Mouse (Mus musculus) telencephalon, adult 2 months (tissue): ENCODE measurements around the gene Map1b.

Experiments used
- DNase-seq: peaks from one replicate; pipeline ENCODE4 v3.0.0-alpha.2; 2011; ENCODE audit warnings: low read depth, low spot score

Gene Map1b

DNA sequence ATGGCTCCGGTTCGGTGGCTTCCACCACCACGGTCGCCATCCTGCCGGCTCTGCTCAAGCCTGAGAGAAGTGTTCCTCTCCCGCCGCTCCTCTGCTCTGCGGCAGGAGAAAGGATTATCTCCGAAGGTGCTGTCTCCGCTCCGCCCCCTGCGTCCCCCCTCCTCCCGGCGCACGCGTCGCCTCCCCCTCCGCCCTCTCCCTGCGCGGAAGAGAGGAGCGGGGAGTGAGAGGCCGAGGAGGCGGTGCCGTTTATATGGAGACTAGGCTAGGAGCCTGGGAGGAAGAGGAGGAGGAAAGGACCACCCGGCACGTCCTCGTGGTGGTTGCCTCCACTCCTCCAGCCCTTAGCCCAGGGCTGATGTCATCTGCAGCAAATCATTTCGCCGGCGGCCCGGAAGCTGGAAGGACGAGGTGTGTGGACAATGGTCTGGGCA lies at the start of gene Map1b:
TSS of gene Map1b (minus strand) at position 93 of the 434 bp plus-strand sequence.
- DNase-seq: peak; percentile 76

DNA sequence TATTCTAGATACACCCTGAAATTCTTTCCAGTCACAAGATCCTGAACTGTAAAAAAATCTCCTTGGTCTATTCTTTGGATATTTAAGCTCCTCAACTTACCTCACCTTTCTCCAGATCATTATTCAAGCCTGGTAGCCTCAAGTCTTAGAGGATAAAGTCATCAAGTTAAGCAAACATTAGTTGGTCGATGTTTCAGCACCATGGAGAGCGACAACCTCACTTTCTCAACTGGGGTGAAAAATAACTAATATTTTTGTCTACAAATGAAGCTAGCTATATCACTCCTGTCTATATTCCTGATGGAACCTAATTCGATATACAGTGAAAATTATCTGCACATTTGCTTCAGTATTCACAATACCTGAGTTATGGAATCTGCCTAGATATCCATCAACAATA lies 48.0 kb upstream of the Map1b start:
- DNase-seq: no peak

DNA sequence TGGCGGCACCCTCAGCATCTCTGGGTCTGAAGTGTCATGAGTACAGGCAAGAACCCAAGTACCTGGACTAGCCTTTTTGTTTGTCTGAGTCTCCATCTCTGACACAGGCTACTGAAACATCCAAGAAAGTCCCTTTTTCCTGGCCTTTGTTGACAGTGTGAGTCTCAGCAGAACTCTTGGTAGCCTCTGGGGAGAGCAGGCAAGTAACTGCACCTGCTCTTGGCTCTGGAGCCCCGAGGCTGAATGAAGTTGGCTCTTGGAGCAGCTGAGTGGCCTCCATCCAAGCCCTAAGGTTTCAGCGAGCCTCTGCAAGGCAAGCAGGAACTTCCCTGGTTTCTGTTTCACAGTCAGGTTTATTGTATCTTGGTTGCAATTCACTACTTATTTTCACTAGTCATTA lies 46.7 kb upstream of the Map1b start:
- DNase-seq: no peak

DNA sequence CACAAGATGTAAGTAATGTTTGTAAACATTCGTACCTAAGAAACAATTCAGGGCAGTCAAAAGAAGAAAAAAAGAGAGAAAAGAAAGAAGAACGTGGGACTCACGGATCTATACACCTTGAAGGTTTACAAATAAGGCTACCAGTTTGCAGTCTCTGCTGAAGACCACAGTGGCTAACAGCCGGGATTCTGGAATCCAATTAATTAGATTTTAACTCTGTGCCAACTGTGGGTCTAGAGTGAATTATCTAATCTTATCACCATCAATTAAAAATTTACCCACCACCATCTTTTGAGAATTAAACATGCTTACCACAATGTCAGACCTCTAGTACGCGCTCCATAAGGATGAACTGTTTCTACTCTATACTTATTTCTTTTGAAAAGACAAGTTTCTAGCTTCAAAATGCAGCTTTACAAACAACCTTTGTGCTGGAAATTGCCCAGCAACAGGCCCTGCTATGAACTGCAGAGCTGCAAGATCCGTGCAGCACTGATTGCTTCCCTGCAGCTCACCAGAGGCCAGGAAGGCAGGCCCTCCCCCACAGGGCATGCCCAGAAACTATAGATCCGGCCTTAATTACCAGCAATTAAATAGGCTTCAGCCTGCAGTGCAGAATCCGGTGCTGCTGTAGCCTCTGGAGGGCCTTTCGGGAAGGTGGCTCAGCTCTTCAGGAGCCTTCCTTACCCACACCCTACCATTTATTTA lies 45.7 kb upstream of the Map1b start:
- no peak for DNase-seq

DNA sequence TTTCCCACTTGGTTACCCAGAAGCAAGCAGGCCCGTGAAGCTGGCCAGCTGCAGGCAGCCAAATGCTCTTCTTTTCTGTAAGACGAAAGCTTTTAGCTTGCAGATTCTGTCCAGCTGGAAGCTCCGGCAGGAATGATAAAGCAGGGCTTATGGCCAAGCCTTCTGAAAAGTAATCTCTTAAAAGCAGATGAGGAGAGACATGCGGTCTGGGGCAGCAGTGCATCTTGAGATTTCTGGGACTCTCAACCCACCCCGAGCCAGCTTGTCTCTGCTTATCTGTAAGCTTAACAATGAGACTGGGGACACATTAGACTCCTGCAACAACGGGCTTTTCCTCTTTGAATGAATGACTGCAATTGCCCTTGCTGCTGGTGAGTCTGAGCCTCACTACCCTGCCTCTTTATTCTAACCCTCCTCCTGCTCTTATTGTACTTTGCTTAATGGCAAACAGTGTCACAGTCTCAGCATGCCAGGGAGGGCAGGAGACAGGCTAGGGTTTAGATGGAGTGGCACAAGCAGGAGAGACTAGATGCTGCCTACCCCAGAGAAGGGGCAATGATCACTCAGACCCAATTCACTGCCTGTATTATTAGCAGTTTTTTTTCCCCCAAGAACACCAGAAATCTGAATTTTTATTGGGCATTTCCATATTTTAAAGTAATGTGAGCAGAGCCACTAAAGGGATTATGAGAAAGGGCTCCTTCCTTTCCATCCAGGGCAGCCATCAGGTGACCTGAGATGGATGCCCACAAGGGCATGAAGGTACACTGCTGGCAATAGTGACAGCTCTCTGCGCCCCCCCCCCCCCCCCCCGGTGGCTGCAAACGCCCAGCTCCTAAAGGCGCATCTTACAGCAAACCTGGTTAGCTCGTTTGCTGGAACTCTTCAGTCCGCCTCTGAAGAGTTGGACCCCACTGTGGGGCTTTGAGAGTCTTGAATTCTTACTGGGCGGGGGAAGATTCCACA lies 44.6 kb upstream of the Map1b start:
- no peak for DNase-seq

DNA sequence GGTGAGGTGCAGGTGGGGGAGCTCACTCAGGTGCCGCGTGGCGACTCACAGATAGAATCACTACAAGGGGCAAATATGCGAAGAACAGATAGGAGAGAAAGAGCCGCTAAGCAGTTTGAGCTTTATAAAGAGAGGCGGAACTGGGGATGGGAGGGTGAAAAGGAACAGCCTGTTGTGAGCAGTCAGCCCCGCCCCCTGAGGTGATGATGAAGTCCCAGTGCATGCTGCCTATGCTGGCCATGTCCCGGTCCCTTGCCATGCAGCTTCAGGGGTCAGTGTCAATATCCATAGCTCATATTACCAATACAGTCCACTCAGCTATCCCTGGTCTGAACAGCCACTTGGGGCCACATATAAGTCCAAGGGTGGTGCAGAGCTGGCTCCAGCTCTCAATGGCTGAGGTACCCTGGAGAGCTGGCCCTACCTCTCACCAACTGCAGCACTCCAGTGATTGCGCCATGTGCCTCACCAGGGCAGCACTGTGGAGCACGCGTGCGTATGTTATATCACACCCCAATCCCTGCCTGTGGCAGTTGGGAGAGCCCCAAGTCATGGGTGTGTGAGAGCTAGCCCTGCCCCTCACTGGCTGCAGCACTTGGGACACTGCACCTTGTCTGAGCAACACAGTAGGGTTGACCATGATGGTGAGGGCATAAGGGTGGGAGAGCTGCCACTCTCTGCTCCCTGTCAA lies 42.0 kb upstream of the Map1b start:
- no peak for DNase-seq

DNA sequence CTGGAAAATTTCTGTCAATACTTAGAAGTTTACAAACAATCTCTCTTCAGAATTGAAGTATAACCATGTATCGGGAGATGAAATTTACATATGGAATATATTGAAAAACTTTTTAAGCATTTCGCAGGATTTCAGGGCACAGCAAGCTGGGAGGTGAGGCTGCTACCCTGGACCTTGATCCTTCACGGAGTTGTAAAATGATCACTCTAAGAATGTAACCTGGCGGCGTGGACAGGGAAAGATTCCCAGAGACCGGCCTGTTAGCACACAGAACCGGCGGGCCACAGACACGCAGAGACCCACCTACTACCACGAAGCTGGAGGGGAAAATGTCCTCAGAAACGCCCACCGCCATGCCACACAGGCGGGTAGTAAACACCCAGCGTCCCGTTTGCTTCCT lies 41.5 kb upstream of the Map1b start:
- no peak for DNase-seq

DNA sequence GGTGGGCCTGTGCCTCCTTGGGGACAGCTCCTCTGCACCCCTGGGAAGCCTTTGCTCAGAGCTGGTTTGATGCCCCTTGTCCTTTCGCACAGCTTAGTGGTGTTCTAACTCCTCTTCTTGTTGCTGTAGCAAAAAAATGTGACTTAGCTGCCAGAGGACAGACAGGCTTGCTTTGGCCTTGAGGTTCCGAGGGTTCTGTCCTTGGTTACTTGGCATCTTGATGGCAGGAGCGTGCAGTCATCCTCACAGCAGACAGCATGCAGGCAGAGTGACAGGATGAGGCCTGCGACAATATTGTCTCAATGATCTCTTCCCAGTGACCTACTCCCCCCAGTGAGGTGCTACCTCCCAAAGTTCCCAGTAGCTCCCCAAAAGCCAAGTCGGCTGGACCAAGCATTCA lies 41.0 kb upstream of the Map1b start:
- DNase-seq: no peak

DNA sequence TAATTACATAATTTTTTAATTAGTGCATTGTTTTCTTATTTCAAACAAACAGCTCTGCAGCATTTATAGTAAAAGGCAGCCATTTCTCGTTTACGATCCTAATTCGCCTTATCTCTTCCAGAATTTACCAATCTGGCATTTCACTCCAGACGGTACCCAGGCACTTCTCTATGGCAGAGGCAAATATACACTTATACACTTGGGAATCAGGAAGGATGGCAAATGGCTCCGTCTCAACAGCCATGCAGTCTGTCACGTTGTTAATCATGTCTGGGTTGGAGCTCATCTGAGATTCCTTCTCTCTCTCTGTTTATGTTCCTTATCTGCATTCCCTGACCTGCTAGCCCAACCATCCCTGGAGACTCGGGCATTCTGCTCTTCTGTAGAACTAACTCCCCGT lies 38.6 kb upstream of the Map1b start:
- no peak for DNase-seq

DNA sequence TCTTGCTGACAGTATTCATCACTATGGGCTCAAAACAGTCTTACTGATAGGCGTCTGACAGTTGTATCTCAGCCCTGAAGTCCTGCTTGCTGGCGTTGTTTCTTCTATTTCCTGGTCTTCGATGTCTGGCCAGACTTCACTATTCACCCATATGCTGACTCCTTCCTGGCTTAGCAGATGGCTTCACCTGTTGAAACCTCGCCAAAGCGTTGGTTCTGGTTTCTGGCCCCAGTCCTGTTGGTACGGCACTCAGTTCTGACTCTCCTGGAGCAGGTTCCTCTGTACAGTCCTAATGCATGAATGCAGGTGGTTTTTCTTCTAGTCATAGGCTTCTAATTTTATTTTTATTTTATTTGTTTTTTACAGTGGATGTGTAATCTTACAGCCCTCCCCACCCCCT lies 38.1 kb upstream of the Map1b start:
- DNase-seq: no peak

DNA sequence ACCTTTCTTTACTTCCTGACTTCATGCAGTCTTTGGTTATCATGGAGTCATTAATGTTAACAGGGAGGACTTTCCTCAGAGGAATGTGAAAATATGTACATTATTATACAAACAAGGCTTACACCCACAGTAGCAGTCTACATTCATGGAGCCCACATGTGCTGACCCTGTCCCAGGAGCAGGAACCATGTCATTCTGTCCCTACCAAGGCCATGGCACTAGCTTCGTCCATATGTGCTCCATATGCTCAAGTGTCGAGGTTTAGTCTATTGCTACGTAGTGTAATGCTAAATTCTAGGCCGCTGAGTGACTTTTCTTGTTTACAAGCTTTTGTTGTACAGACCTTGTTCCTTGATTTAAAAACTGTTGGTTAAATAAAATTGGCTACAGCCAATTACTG lies 36.0 kb upstream of the Map1b start:
- no peak for DNase-seq

DNA sequence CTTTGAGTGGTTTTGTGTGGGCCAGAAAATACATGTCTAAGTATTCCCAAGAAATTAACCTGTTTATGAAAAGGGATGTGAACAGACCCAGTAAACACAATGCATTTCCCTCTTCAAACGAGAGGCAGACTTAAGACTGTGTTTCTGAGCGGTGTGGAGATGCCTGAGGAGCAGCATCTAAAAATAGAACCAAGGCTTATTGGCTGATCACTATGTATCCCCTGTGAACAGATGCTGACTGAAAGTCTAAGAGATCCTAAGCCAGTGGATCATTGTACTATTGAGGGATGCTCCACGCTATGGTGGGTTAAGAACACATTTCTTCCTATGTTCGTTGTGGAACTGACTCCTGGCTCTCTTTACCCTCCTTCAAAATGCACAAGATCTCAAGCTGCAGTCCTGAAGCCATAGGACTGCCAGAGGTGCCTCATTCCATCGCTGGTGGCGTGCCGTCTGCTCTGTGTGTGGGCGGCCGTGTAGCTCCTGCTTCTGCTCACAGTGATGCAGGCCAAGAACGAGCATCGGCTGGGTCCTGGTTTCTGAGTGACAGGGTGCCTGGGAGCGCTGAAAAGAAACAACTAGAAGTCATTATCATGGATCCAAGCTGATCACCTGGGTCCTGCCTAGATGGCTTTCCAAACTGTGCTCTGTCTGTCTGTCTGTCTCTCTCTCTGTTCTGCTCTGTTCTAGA lies 34.5 kb upstream of the Map1b start:
- no peak for DNase-seq

DNA sequence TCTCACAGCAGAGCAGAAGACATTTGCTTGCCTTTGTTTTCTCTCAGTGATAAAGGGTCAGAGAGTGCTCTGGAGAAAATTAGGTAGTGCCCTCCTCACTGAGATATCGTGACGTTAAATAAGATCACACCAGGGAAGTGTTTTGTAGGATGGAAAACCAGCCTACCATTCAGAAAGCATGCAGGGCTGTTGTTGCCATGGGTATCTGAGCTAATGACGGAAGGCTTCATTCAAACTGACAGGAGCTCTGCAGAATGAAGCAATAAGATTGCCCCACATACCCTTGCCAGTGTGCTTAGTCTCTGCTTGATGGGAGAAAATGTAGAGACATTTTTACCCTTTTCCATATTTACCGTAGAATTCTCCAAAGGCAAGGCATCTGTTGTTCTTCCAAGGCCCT lies 33.7 kb upstream of the Map1b start:
- no peak for DNase-seq

DNA sequence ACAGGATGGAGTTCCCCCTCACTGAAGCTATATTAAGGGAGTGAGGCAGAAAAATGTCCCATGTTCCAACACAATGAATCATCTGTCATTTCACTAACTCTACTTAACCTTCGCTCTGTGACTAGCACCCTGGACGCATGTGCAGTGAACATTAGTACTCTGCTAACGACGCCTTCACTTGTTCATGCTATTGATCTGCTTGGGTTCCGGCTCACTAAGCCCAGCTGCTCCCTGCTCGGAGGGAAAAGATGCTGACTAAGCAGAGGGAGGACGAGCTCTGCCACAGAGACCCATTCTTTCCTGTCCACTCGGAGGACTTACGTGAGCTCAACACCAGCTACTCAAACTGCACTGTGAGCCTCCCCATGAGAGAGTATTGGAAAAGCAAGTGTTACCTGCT lies 33.2 kb upstream of the Map1b start:
- DNase-seq: no peak

DNA sequence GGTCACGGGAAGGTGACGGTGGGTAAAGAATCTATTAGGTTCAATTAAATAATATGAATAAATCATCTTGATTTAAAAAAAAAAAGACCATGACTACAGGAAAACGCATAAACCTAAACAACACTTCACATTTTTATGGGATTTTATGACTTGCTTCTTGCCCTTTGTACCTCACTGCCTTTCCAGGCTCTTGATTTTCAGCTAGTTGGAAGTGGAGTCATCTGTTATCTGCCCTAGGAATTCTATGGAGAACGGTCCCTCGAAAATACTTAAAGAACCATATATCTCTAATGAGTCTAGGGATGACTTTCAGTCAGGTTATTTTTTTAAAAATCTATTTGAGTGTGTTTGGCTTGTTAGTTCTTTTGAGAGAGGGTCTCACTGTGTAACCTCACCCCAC lies 30.5 kb upstream of the Map1b start:
- no peak for DNase-seq

DNA sequence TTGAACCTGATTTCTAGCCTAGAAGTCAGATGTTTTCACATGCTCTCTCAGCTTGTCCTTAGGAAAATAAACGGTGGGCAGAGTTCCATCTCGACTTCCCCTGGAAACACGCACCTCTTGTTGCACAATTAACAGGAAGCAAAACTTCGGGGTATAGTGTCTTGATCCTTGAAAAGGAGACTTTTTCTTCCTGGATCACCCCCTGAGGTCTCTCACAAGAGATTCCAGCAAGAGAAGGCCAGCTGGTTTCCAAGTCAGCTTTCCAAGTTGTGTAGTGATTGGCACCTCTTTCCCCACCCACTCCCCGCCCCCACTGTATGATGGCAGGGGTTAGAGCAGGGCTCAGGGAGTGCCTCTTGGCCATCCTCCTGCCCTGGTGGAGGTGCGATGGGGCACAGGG lies 28.9 kb upstream of the Map1b start:
- no peak for DNase-seq

DNA sequence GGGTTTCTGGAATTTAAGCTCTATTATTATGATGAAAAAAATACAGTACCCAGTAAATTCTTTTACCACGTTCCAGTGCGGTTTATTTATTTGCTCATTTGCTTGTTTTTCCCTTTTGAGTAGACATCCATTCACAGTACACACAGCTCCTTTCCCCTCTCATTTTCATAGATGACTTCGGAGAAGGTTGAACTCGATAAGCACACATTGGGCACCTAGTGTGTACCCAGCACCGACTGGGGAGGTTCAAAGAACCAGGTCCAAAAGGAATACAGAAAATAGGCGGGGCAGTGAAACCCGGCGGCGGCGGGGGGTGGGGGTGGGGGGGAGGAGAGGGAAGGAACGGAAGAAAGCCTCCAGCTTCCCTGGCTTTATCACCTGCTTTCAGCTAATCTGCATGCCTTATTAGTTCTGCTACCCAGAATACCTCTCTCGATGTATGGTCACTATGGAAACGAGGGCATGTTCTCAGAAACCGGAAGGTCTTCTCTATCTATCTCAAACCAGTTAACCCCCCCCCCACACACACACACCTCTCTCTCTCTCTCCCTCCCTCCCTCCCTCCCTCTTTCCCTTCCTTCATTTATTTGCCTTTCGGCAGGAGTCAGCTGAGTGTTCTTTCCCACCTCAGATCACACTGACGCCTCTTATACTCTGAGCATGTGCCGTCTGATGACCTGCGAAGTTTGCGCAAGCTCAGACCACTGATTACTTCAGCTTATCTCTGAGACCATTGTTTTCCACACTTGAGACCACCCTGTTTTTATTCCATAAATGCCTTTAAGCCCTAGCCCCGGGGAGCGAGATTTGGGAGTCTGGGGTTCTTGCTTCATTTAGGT lies 25.3 kb upstream of the Map1b start:
- no peak for DNase-seq

DNA sequence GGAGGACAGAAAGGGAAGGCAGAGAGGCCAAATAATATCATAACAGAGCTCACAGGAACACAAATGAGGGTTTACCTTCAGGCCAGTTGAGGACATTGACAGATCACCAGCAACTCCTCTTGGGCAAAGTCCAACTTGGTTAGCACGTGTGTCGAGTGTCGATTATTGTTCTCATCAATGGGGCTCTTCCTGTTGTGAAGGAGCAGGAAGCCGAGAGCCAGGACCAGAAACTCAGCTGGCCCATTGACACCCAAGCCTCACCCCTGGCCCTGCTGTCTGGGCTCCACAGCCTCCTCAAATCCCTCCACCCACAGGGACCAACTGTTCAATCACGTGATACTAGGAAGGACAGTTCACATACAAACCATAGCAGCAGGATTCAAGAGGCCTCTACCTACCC lies 22.9 kb upstream of the Map1b start:
- no peak for DNase-seq

DNA sequence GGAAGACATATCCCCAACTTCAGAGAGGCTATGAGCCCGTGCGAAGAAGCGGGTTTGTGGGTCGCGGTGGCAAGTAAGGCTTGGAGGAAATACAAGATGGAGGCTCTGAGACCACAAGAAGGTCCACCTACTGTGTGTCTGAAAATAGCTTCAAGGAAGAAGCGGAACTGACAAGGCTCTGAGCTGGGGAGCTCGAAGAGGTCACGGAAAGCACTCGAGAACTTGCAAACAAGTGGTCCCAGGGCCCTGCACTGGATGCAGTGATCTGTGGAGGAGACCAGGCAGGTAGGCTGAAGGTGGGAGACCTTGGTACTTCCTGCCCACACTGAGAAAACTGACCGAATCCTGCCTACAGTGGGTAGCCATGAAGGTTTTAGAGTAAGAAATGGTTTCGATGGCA lies 22.5 kb upstream of the Map1b start:
- DNase-seq: no peak

DNA sequence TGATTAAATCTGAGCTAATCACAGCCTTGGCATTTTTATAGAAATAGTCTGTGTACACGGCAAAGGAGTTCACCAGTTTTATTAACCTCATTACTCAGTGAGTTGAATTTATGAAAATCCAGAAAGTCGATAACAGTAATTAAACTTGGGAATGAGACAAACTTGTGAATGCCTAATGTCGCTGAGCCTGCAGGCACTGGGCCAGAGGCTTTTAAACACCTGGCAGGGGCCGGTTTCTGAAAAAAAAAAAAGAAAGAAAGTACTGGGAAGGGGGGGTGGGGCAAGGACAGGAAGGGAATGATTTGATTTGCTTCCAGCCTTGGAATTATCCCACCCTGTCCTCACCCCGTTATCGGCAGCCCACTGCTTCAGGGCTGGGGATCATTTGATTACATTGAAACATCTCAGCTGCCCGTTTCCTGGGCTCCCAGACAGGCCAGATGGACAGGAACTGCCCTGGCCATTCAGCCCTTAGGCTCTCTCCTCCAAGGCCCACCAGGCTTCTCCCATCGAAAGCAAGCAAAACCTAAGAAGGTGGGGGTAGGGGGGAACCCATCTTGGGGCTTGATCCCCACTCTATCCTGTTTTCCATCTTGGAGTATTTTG lies 21.7 kb upstream of the Map1b start:
- DNase-seq: no peak
